Mouse (Mus musculus) ES-E14 (cell line): ENCODE data around the gene Hic2. TPM values are rescaled to one million over a fixed set of nuclear protein-coding genes. Genes with fewer than 3 reads are reported as not detected.

Experiments used
- DNase-seq: peaks from one replicate; pipeline ENCODE4 v3.0.0-alpha.2; 2013; ENCODE audit warnings: low read depth, low spot score
- H3K27ac ChIP-seq: 2 replicates; pipeline ENCODE4 v1.5.1; 2012; ENCODE audit warnings: low read depth, mild to moderate bottlenecking, low read length, moderate library complexity, mixed read lengths; ENCODE audit not compliant: poor library complexity, insufficient read depth, severe bottlenecking
- H3K36me3 ChIP-seq: 2 replicates; pipeline ENCODE4 v1.6.1; 2012; ENCODE audit warnings: mild to moderate bottlenecking, low read length, moderate library complexity, mixed read lengths; ENCODE audit not compliant: control insufficient read depth, poor library complexity, insufficient read depth, severe bottlenecking
- H3K4me1 ChIP-seq, 2 experiments: fragments of 150-350 bp in 1 of 2; sonication (generic) in 1 of 2; 2 replicates each; pipeline ENCODE4 v1.6.1; 2012; ENCODE audit warnings: low read length in 2 of 2, mild to moderate bottlenecking in 1 of 2, mixed read lengths in 1 of 2; ENCODE audit not compliant: control insufficient read depth in 2 of 2, insufficient read depth in 2 of 2, poor library complexity in 1 of 2
- H3K4me3 ChIP-seq, 2 experiments: fragments of 150-350 bp in 1 of 2; sonication (generic) in 1 of 2; 2 replicates each; pipeline ENCODE4 v1.5.1; 2012; ENCODE audit warnings: low read length in 2 of 2, low read depth in 1 of 2, mild to moderate bottlenecking in 1 of 2, mixed read lengths in 1 of 2; ENCODE audit not compliant: insufficient read depth in 1 of 2, poor library complexity in 1 of 2, severe bottlenecking in 1 of 2
- H3K9ac ChIP-seq: 2 replicates; pipeline ENCODE4 v1.6.1; 2012; ENCODE audit warnings: low read depth, mild to moderate bottlenecking, low read length, mixed read lengths; ENCODE audit not compliant: poor library complexity, insufficient read depth, severe bottlenecking
- H3K9me3 ChIP-seq: fragments of 150-350 bp; sonication (generic); 2 replicates; pipeline ENCODE4 v1.6.1; 2012; ENCODE audit warnings: low read depth, mild to moderate bottlenecking, low read length; ENCODE audit not compliant: control insufficient read depth, insufficient read depth
- CHD2 ChIP-seq: IDR thresholded peaks from 2 replicates; pipeline ENCODE4 v1.6.1; 2014; ENCODE audit warnings: mild to moderate bottlenecking, low read depth, low read length, inconsistent platforms
- HCFC1 ChIP-seq: IDR thresholded peaks from 2 replicates; pipeline ENCODE4 v1.6.1; 2012; ENCODE audit warnings: low read length, inconsistent platforms, borderline replicate concordance; ENCODE audit not compliant: insufficient read depth
- MAFK ChIP-seq: IDR thresholded peaks from 2 replicates; pipeline ENCODE4 v1.6.1; 2014; ENCODE audit warnings: mild to moderate bottlenecking, low read depth, low read length, inconsistent platforms; ENCODE audit not compliant: insufficient read depth
- ZC3H11A ChIP-seq: IDR thresholded peaks from 2 replicates; pipeline ENCODE4 v1.6.1; 2012; ENCODE audit warnings: low read depth, mild to moderate bottlenecking, inconsistent platforms, low read length, borderline replicate concordance
- ZNF384 ChIP-seq: IDR thresholded peaks from 2 replicates; pipeline ENCODE4 v1.6.1; 2012; ENCODE audit warnings: low read depth, low read length, inconsistent platforms
- in situ Hi-C, 2 experiments: fragments of 600-800 bp; cut with MboI; formaldehyde crosslinking; loops; one replicate each; pipeline ENCODE4 v1.15.1; 2025; ENCODE audit warnings: low sequenced_read_pairs in 2 of 2, inconsistent platforms in 1 of 2; ENCODE audit not compliant: unreplicated experiment in 2 of 2
- total RNA-seq: library from RNA; depleted of rRNA; stranded (reverse); fragments of 300-350 nt; gene quantifications from 2 replicates; pipeline ENCODE4 v1.2.3, GENCODE M21; 2012

The Hic2 gene
- total RNA-seq, 1 experiment = 35.9 TPM

DNA sequence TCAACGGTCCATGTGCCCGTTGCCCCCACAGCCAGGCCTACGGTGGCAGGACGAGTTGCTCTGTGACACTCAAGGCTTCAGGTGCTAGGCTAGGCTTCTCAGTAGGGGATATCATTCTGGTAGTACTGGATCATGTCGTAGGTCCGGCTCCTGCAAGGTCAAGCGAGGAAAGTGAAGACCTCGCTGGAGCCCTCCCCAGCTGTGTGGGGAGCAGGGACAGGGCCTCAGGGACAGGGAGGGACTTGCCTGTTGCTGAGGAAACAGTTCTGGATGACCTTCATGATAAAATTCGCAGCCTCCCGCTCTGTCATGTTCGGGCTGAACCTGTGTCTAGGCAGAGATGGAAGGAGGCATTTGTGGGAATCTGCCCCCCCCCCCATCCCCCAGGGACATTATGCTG lies 47.1 kb downstream of the Hic2 start:
- Histone ChIP-seq H3K9me3 (no peaks in the 10 kb centered on the region), H3K36me3 (peaks cover 28% of the 10 kb centered on the region), H3K27ac (no peak overlapping the region), H3K9ac (no peak overlapping the region), H3K4me3 (no peak overlapping the region), H3K4me1 (no peaks in the 10 kb centered on the region)
- no peak for DNase-seq
- in situ Hi-C loops = loop anchor here in 1 of 2 experiments (10.0 kb wide), 1 partner anchor 146 kb away; the partner anchor contains the start of gene Sdf2l1
- TF ChIP-seq ZNF384 (no peak), MAFK (no peak), ZC3H11A (no peak)

DNA sequence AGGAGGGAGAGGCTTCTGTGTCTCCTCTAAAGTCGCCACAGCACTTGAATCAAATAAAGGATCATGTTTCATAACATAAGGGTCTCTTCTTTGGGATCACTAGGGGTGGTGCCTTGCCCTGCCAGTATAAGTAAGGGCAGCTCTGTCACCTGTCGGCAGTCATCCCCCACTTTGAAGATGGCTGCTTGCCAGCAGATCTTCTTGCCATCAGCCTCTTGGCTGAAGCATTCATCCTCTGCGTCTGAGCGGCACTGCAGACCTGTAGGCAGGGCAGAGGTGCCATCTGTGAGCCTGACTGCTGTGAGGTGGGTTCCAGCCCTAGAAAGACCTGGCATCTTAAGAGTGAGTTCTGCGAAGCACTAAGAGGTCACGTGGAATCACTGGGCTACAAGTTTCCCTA lies 49.8 kb downstream of the Hic2 start:
- Histone ChIP-seq H3K9me3 (no peaks in the 10 kb centered on the region), H3K9ac (no peak overlapping the region), H3K36me3 (peaks cover 33% of the 10 kb centered on the region), H3K4me3 (no peak overlapping the region), H3K4me1 (no peaks in the 10 kb centered on the region), H3K27ac (no peak overlapping the region)
- in situ Hi-C loops = loop anchor here in 1 of 2 experiments (10.0 kb wide), 1 partner anchor 148 kb away; the partner anchor contains the start of gene Sdf2l1
- DNase-seq = no peak
- no peak for TF ChIP-seq MAFK
- no peak for TF ChIP-seq ZNF384
- no peak for TF ChIP-seq CHD2
- no peak for TF ChIP-seq HCFC1
- TF ChIP-seq ZC3H11A = no peak

DNA sequence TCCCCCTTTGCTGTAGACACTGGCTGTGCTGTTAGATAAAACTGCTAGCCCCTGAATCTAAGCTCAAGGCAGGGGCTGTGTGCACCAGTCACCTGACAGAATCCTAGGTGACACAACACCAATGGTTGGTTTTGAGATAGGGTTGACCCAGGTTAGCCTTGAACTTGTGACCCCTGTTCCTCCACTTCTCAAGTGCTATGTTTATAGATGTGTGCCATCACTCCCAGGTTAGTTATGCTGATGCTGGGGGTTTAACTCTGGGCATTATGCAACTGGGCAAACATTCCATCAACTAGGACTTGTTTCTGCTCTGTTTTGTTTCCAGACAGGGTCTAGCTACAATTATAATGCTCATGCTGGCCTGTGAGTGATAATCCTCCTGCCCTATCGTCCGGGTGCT lies 53.7 kb downstream of the Hic2 start:
- Histone ChIP-seq H3K4me1 (no peaks in the 10 kb centered on the region), H3K36me3 (peaks cover 28% of the 10 kb centered on the region), H3K9me3 (no peaks in the 10 kb centered on the region), H3K9ac (no peak overlapping the region), H3K4me3 (no peak overlapping the region), H3K27ac (no peak overlapping the region)
- TF ChIP-seq ZC3H11A (no peak), ZNF384 (no peak)
- in situ Hi-C loops = loop anchor here in 1 of 2 experiments (10.0 kb wide), 1 partner anchor 152 kb away; the partner anchor contains the start of gene Sdf2l1
- DNase-seq = no peak

DNA sequence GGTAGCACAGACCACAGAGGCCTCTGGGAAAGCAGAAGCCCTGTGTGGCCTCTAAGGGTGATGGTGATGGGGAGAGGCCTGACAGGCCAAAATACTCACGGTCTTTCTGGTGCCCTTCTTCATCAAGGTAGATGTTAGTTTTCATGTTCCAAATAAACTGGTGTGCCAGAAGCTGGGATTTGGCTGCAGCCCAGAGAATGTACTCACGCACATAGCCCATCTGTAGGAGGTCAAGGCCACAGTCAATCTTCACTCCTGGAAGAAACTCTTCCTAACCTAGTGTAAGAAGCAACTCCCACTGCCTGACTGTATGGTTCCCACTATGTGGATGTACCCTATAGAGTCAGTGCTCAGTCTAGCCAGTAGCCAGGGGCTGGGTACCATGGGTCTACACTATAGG lies 57.6 kb downstream of the Hic2 start:
- no peak for DNase-seq
- Histone ChIP-seq H3K27ac (no peak overlapping the region), H3K36me3 (peaks cover 14% of the 10 kb centered on the region), H3K9ac (no peak overlapping the region), H3K4me1 (no peaks in the 10 kb centered on the region), H3K9me3 (no peaks in the 10 kb centered on the region), H3K4me3 (no peak overlapping the region)
- TF ChIP-seq ZC3H11A (no peak), CHD2 (no peak), MAFK (no peak), ZNF384 (no peak), HCFC1 (no peak)
- in situ Hi-C loops = no loop called here

- Histone ChIP-seq H3K4me1 (no peaks in the 10 kb centered on the region), H3K9ac (no peak overlapping the region), H3K36me3 (peaks cover 21% of the 10 kb centered on the region), H3K27ac (no peak overlapping the region), H3K4me3 (no peak overlapping the region), H3K9me3 (no peaks in the 10 kb centered on the region)
- in situ Hi-C loops = no loop called here
- TF ChIP-seq MAFK (no peak), ZC3H11A (peak; percentile 37; the same call in 1 of the 2 replicates), ZNF384 (no peak), CHD2 (no peak), HCFC1 (no peak)
- DNase-seq = peak; percentile 58
Observed at GRCm38 (mm10) chr16:17292751-17293150, 59.4 kb downstream of the Hic2 start.
